Mouse (Mus musculus) monocyte, adult 2 months (primary cell): ENCODE measurements around the gene Syt17.

Experiments used
- DNase-seq, 2 experiments: peaks; one replicate each; pipeline ENCODE4 v3.0.0; 2022; ENCODE audit warnings: low spot score in 2 of 2, low read depth in 1 of 2

Gene Syt17

GRCm38 (mm10) chr7:118462818-118463762 lies 15.1 kb upstream of the Syt17 start:
- no peak for DNase-seq

DNA sequence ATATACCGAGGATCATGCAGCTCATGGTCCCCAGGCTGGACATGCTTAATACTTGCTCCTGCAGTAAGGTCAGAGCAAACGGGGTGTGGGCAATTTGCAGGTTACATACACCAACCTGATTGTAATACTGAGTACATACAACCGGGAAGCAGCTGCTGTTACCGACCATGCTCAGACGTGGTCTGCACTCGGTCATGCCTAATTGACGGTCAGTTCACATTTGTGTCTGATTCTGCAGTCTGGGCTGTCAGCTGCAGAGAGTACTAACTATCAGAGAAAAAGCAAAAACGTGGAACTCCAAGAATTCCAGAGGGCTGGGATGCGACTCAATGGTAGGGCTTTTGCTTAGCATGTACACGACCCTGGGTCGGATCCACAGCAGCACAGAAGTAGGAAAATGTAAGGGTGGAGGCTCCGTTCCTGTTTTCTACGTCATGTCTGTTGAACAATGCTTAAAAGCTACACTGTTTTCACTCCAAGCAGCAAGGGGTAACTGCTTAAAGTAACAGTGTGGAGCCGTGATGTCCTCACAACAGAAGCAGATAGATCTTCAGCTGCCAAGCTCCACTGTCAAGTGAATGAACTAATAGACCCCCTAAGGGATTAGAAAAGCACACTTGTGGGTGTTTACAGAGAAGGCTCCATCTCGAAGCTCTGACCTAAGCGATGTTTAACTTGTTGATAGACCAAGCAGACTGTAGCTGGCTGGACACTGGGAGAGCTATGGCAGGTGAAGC lies 13.5 kb upstream of the Syt17 start:
- no peak for DNase-seq

- DNase-seq = no peak
Observed at GRCm38 (mm10) chr7:118453722-118454121, 5.7 kb upstream of the Syt17 start.

- no peak for DNase-seq
Observed at GRCm38 (mm10) chr7:118452940-118453339, 4.9 kb upstream of the Syt17 start.

DNA sequence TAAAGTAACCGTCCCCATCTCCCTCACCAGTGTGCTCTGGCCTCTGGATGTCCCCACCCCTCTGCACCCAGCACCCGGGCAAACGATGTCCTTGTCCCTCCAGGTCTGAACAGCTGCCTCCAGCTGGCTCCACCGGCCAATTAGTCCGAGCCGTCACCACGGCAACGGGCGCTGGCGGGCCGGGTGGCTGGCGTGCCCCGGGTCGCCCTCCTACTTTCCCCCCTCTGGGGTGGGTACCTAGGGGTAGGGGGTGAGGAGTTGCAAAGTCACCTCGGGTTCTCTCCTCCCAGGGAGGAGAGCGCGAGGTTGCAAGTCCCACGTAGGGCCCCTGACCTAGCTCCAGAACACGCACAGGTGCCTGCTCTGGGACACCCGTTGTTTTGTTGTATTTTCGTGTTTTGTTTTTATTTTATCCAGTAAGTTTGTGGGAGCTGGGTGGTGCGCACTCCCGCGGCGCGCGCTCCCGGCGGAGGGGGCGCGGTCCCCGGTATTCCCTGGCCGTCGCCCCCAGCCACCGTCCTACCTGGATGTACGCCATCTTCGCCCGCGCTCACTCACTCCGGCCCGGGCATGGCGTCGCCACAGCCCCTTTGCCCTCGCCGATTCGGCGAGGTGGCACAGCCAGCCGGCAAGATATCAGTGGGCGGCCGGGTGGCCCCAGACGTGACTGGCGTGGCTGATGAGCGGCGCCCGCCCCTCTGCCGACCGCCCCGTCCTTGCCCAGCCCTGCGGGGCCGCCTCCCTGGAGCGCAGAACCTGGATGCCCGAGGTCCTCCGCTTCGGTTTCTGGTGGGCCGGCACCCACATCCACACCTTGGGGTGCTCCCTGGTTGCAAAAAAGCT lies 510 bp downstream of the Syt17 start:
- no peak for DNase-seq

GRCm38 (mm10) chr7:118443895-118444485 lies 4.0 kb downstream of the Syt17 start:
- no peak for DNase-seq

DNA sequence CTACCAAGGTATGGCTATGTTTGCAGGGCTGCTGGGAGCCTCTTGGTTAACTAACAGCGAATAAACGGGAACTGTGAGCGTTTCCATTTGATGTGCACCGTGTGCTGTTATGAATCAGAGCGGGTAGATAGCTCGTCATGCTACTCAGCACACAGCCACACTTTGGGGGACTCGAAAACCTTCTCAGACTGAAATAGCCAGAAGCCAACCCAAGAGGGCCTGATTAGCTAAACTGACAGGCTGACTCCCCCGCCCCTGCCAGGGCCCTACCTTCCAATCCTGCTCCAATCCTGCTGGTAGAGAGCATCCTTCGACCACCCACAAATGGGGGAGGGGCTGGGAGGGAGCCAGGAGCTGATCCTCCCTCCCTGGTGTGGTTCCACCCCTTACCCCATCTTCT lies 4.7 kb downstream of the Syt17 start:
- DNase-seq = no peak

DNA sequence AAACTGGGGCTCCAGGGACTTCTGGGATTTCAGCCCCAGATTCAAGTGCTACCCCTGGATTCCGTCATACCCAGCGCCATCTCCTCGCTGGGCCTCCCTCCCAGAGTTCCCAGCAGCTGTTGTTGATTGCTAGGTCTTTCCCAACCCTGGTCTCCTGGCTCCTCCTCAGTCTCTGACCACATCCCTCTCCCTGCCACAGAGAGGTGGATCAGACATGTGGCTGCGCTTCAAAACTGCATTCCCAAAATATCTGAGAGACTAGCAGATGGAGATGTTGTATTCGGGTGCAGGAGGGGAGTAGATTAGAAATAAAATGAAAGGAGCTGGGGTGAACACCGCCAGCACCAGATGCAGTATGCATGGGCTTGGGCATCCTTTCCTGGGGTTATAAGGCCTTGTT lies 6.5 kb downstream of the Syt17 start:
- DNase-seq = no peak

DNA sequence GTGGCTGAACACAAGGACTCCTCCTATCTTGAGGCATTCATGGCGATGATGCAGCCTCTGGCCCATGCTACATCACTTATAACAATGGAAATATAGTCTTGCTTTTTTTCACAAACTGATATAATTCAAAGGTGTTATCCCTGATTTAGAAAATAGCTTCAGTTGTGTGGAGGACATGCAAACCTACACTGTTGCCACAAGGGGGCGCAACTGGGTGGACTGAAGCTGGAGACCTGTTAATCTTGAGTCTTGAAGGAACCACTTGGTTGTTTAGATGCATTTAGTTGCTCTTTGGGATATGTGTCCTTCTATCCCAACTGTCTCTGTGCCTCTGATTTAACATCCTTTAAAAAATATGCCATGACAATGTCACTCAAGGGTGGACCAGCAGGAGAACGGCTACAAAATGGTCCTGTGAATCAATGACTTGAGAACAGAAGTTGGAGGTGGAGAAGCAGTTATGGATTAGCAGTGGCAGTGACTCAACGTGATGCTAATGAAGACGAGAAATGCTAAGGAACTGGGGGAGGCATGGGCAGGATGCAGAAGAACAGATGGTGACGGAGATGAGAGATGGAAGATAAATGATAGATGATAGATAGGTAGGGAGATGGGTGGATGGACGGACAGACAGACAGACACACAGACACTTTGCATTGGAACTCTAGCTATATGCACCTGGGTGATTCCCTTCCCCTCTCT lies 10.8 kb downstream of the Syt17 start:
- no peak for DNase-seq

- DNase-seq = no peak
Observed at GRCm38 (mm10) chr7:118428937-118429336, 19.1 kb downstream of the Syt17 start.

GRCm38 (mm10) chr7:118419491-118420180 lies 28.4 kb downstream of the Syt17 start:
- no peak for DNase-seq

DNA sequence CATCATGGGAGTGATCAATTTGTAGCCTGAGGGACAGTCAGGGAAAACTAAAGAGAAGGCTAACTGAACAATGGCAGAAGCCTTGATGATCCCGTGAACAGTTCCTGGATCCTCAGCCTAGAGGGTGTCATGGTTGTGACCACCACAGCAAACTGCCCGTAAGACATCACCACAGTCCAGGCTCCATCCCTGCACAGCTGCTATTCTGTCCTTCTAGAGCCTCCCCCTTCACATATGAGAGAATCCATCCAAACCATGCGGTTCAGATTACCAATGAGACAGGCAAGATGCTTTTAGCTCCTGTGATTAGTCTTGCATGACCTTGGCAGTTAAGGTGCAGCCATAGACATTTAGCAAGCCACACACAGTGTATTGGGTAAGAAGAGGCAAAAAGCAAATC lies 33.8 kb downstream of the Syt17 start:
- DNase-seq = no peak

DNA sequence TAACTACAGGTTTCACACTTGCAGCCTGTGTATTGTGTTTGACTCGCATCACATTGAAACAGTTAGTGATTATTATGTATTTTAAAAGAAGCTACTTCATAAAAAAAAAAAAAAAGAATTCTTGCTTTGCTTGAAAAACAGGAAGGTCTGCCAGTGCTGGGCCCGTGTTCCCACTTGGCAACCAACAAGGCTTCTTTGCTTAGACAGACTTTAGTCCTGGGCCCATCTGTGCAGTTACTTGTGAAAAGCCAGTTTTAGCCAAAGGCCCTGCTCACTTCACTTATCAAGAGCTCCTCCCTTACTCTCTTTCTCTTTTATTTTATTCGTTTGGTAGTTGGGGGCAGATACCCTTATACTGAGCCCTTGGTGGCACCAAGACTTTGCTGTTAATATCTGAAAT lies 36.1 kb downstream of the Syt17 start:
- DNase-seq = no peak

GRCm38 (mm10) chr7:118409421-118409820 lies 38.6 kb downstream of the Syt17 start:
- DNase-seq = no peak

DNA sequence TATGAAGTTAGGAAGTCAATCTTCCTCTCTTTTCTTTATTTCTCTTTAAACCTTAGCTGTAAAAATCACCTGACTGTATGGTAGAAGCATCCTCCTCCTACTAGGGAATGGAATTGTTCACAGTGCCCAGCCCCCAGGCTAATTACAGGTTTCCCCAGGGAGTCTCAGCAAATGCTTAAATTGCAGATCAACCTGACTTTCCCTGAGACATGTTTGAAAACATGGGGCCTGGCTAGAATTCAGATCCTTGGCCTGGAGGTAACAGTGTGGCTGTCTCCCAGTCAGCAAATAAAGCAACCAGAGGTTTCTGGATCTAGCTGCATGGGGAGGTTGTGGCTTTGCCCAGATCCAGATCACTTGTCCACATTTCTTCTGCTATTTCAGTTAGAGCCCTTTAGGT lies 42.8 kb downstream of the Syt17 start:
- no peak for DNase-seq

GRCm38 (mm10) chr7:118402576-118403022 lies 45.4 kb downstream of the Syt17 start:
- no peak for DNase-seq

DNA sequence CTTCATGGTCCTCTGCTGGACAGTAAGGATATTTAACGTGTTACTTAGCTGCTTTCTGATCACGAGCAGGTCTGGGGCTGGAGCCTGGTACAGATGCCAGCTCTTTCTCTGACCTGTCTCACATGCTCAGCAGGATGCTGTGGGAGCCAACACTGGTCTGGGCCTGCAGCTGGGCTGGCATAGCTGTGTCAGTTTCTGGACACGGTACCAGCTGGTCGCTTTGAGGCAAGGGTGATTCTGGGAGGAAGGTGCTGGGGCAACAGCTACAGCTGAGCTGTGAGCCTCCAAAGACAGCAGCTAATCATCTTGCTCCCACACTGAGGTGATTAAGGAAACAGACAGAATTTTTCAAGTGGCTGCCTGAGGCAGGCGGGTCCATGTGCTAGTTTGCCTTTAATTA lies 46.1 kb downstream of the Syt17 start:
- no peak for DNase-seq

- DNase-seq = no peak
Observed at GRCm38 (mm10) chr7:118399764-118400163, 48.3 kb downstream of the Syt17 start.

- no peak for DNase-seq
Observed at GRCm38 (mm10) chr7:118390705-118391104, 57.3 kb downstream of the Syt17 start.

GRCm38 (mm10) chr7:118380996-118381395 lies 67.0 kb downstream of the Syt17 start:
- DNase-seq = no peak
